Mouse (Mus musculus) megakaryocyte, embryonic 14.5 days (primary cell): Measurements from ENCODE around the gene AU021092.

ENCODE experiments used
- FLI1 ChIP-seq: IDR thresholded peaks from 2 replicates; pipeline ENCODE4 v1.6.1; 2012; ENCODE audit warnings: low read length, inconsistent platforms, mixed read lengths
- GATA1 ChIP-seq: IDR thresholded peaks from 3 replicates; pipeline ENCODE4 v1.6.1; 2012; ENCODE audit warnings: mixed read lengths, low read length, inconsistent platforms, borderline replicate concordance

- TF ChIP-seq GATA1 (no peak), FLI1 (no peak)
Observed at GRCm38 (mm10) chr16:5263156-5263555, 41.1 kb upstream of the AU021092 start.
